Mouse (Mus musculus): ENCODE measurements around the gene Olfr624.
"Not testable (repeated sequence)": the region's sequence is repeated elsewhere in the genome, so short reads cannot be mapped to it uniquely, and the experiment has no call there.

Gene Olfr624

GRCm38 (mm10) chr7:103671091-103671490 lies at the start of gene Olfr624:
Olfr624 (minus strand) TSS chr7:103671191.
- no peak for DNase-seq (ENCODE audit: low spot score)

- not testable (repeated sequence) for DNase-seq (ENCODE audit: low spot score)
These were observed 45.4 kb upstream of the Olfr624 start for GRCm38 (mm10) chr7:103716398-103716797.

DNA sequence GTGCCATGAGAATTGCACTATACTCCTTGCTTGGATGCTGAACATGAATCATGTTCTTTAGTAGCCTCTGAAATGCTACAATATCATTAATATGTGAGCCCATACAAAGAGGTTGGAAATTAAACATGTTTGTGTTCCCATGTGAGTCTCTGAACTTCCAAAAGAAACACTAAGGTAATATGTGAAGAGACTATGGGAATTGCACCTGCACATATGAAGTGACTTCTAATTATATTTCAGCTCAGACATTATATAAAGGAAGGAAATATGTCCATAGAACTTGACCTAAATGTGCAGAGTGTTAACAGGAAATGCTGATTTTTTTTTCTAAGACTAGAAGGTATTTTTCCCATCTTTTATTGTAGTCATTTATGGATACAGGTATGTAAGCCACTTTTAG lies 43.4 kb upstream of the Olfr624 start, which contains the start of gene Olfr243:
Gene Olfr243, plus strand, starts transcription at position 301 of the 400 bp plus-strand sequence.
- no peak for DNase-seq (ENCODE audit: low spot score)

- DNase-seq (ENCODE audit: low spot score), result no peak
These were observed 41.0 kb upstream of the Olfr624 start for GRCm38 (mm10) chr7:103712024-103712423.

DNA sequence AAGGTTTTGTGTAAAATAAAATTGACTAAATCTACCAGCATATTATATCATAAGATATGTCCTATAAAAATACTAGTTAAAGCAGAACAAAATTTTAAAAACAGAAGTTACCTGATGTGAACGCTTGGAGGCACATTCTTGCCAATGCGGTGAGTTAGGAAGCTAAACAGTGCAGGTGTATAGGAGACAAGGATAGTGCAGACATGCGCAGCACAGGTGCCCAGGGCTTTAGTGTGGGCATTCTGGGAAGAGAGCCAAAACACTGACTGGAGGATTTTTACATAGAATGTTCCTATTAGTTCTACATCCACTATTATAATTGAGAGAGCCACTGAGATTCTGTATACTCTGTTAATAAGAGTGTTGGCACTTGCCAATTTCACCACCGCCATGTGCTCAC lies 28.5 kb upstream of the Olfr624 start:
- DNase-seq (ENCODE audit: low spot score), result no peak

DNA sequence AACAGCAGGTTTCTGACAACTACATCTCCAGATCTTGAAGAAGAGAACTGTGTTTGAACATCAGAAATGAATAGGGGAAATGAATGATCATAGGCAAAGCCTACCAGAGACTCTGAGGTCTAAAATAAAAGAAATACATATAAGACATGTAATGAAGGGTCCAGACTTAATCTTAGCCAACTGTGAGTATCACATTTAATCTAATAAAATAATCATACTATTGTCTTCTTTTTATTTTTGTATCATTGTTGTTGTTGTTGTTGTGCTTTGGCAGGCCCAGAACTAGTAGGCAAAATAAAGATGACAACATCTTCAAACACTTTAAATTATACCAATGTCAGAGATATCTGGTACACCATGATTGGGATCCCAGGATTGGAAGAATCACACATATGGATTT lies 11.4 kb upstream of the Olfr624 start, which contains the start of gene Olfr625-ps1:
Gene Olfr625-ps1, plus strand, starts transcription at position 301 of the 400 bp plus-strand sequence.
- no peak for DNase-seq (ENCODE audit: low spot score)

- DNase-seq (ENCODE audit: low spot score), result no peak
These were observed 7.4 kb downstream of the Olfr624 start, which contains the start of gene Olfr623 for GRCm38 (mm10) chr7:103663598-103663997. Olfr623 (minus strand) TSS chr7:103663698.

DNA sequence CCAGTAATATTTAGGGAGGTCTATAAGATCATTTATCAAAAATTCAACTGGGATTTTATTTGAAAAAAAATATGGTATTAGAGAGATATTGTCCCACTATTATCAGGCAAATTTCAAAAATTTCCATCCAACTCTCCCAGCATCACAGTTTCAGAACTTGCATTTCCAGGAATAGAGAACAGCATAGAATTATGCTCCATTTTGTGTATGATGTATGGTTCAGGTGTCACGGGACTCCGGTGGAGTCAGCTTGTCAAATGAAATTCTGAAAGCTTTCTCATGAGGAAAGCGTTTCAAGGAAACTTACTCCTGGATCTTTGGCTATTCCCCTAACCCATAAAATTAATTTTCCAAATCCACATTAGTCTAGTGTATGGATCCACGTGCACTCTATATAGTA lies 26.9 kb downstream of the Olfr624 start:
- DNase-seq (ENCODE audit: low spot score), result no peak

- no peak for DNase-seq (ENCODE audit: low spot score)
These were observed 28.4 kb downstream of the Olfr624 start, which contains the start of gene Olfr622 for GRCm38 (mm10) chr7:103642602-103643001. Olfr622 (minus strand) TSS chr7:103642702.

GRCm38 (mm10) chr7:103636795-103637194 lies 34.2 kb downstream of the Olfr624 start:
- no peak for DNase-seq (ENCODE audit: low spot score)
